Mouse (Mus musculus): Measurements from ENCODE around the gene Fat3.
A peak's percentile ranks its signal among the peaks of the same experiment; 100 is the strongest.

Fat3 gene

DNA sequence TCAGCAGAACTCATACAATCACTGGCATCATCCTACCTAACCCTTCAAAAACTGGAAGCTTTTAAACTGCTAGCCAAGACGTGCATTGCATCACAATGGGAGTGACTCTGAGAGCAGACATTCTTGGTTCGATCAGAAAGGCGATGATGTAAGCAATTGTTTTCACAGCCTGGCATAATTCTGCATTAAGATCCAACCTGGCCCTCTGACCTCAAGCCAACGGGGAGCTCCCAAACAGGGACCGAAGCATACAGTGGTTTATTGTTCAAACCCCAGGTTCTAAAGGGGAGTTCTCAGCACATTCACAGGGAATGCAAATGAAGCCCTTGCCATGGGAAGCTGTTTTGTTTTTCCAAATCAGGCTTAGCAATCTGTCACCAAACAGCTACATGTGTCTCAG is 63.3 kb downstream of the Fat3 start:
- peak; percentile 28; the same call in 1 of the 2 replicates for ATAC-seq (ENCODE audit: low TSS enrichment)

DNA sequence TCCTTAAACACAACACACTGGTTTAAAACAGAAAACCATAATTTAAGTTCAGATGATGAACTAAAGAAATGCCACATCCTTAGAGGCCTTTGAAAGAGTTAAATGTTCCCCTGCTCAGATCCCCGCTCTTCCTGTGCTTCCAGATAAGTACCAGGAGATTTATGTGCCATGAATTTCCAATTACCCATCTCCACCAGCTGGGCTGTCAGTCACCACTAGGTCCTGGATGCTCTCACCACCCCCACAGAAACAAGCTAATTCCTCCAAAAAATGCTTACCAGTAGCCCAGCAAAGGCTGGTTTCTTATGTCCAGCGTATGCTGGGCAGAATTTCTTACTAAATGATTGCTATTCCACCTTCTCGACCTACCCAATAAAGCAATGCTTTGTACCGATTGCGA is 72.5 kb downstream of the Fat3 start:
- no peak for ATAC-seq (ENCODE audit: low TSS enrichment)

DNA sequence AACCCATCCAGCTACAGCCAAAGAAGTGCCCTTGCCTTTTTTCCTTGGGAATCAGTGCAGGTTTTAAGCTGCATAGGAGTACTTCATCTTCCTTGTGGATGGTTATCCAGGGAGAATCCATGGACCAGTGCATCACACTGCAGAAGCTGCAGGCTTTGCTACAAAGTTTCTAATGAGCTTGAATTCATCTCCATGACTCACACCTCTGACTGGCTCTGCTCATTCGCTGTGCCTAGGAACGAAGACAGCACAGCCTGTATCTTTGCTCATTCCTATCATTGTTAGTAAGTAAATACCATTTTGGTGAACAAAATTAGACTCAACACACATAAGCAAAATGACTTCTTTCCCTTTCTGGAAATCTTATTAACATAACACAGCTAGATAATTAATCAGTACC is 78.4 kb downstream of the Fat3 start:
- ATAC-seq (ENCODE audit: low TSS enrichment): peak; percentile 87

DNA sequence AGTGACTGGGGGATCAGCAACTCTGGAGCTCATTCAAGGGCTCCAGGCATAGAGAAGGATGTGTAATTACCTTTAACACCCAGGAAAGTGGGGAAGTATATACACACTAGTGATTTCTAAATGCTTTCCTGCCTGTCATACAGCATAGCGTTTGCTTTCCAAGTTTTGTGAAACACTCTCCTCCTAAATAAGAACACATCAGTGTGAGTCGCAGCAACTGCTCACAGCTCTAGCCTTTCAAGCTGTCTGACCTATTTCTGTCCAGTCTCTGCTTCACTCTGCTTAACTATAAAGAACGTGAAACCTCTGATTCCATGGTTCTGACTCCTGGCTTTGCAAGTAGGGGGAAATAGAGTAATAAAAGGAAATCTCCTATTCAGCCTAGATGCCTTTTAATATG is 98.3 kb downstream of the Fat3 start:
- peak; percentile 88 for ATAC-seq (ENCODE audit: low TSS enrichment)

DNA sequence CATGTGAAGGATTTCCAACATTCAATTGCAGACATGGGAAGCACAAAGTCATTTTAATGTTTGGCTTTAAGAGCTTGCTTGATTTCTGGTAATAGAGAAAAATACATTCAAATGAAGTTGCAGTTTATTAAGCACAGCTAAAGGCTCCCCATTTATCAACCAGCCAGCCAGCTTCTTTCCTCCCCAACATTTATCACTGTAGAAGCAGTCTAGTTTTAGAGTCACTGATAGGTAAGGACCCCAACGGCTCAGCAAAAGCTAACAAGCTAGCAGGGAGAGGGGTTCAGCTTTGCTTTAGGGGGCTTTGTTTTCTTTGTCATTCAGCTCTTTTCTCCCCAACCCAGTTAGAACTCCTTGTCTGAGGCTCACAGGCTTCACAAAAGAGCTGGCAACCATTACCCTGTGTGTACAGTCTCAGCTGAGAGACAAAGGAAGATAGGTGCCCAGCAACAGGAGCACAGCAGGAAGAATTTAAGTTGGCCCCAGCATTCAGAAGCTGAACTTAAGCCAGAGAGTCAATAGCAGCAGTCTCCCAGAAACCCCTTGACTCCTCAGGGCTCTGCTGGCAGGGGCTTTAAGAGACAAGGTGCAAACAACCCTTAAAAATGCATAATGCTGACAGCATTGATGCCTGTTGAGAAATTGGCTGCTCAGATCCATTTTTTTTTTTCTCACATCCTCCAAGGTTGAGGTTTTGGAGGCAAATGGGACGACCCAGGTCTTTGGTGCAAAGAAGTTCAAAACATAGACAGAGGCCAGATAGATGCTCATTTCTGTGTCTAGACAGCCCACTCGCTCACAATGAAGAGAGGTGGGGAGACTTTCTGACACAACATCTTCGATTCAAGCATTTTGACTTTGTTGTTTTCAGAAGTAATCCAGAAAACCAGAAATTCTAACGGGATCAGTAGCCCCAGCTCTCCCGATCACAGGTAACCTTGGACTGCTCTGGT is 102.1 kb downstream of the Fat3 start:
- 0 out of 2 replicates have a peak, but pooled peaks have one; percentile 51 for ATAC-seq (ENCODE audit: low TSS enrichment)

DNA sequence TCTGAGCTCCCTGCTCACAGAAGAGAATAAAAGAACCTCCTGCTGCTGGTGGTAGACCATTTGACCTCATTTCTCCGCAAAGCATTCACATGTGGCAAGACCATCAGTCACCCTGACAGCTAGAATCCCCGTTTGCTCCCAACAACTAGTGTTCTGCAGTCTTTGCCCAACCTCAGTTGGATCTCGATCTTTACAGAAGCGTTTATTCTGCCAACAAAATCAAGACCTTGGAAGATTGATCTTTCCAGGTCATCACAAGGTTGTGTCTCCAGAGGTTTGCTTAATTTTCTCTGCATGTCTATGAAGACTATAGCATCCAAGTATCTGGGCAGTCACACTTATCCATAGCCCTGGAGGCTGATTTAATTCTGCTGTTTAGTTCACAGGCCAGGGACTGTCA is 111.9 kb downstream of the Fat3 start:
- no peak for ATAC-seq (ENCODE audit: low TSS enrichment)

DNA sequence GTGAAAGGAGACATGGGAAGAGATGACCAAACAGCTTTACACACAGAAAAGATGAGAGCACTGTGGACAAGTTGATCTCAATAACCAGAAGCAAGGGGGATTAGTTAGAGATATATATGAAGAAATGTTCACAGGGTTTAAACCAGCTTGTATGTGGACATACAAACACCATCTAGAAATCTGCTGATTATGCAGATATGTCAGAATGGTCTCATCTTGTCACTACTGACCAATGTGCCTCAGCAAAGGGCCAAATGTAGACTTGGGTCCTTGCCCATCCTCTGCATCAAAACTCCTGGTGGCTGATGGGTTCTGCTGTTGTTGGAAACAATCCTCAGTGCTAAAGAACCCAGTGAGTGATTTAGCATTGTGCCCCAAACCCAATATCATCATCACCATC is 113.6 kb downstream of the Fat3 start:
- ATAC-seq (ENCODE audit: low TSS enrichment): no peak

DNA sequence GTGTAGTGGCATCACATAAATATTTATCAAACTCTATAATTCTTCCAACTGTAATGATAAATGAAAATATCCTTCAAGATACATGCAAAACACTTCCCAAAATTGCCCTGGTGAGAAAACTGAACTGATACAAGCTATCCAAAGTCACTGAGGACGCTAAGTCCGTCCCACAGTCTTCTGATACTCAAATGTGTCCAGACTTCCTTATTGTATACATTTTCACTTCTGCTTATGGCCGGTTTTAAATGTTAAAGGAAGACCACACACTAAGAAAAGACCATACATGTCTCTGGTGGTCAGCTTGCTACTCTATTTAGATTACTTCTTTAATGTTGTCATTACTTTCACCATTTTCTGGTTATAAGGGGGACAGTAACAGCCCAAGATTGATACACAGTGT is 137.4 kb downstream of the Fat3 start:
- no peak for ATAC-seq (ENCODE audit: low TSS enrichment)

DNA sequence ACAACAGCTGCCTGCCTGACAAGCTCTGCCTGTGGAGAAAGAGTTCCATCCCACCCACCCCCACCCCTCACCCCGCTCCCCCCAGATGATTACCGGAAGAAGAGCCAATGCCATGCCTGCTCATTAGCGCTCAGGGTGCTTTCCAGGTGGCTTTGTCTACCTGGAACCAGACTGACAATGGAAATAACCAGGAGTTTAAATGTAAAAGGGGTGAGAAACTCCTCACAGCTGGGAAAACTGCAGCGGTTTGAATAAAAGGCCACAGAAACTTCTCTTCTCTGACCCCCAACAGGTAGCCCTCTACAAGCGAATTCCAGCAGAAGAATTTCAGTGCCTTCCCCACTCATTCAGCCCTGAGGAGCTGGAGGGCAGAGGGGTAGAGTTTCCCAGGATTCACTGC is 139.3 kb downstream of the Fat3 start:
- no peak for ATAC-seq (ENCODE audit: low TSS enrichment)

DNA sequence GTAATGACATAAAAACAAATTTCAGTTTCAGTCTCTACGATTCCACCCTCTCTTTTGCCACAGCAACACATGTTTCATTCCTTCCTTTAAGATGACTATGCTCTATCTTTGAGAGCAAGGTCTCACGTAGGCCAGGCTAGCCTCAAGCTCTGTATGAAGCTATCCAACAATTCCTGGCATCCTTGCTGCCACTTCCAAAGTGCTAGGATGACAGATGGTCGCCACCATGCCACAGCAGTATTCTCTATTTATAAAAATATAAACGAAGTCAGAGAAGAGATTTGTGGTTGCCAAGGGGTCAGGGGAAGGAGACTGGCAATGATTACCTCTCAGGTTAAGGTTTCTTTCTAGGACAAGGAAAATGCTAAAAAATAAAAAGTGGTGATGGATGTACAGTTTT is 144.4 kb downstream of the Fat3 start:
- peak; percentile 34; the same call in 1 of the 2 replicates for ATAC-seq (ENCODE audit: low TSS enrichment)

DNA sequence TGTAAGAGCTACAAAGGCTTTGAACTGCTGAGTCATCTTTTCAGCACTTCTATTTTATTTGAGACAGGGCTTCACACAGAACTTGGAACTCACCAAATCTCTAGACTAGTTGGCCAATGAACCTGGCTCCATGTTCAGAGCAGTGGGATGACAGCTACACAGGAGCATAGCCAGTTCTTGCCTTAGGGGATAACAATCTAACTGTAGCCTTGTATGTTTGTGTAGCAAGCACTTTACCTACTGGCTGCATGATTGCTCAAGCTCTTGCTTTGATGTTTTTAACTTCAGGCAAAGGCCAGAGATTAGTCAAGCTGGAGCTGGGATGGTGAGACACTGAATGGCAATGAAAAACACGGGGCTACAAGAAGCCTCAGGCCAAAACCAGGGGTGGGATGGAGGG is 146.2 kb downstream of the Fat3 start:
- no peak for ATAC-seq (ENCODE audit: low TSS enrichment)

DNA sequence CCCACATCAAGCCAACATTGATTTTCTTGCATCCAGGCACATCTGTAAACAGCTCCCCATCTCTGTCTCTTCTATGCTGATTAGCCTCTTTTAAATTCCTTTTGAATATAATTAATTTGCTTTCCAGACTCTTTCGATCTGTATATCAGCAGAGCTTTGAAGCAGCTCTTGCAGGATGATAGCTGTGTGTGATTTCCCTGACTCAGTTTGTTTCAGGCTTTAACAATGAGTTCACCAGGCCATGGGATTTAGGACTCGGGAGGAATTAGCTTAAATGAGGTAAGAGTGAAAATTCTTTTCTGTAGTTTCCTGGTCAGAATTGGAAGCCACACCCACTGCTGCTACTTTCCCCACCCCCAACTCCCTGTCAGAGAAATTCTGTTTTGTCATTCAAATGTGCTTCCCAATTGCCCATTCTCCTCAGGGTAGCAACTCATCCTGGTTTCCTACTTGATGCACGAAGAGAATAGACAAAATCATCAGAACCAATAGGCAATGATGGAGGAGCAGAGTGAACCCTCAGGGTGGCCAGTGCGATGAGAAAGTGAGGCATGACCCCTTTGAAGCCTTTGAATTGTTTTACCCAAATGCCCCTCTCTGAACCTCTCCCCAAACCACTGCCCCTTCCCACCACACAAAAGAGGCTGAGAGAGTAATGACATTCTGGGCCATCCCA is 147.9 kb downstream of the Fat3 start:
- 0 out of 2 replicates have a peak, but pooled peaks have one; percentile 4 for ATAC-seq (ENCODE audit: low TSS enrichment)

DNA sequence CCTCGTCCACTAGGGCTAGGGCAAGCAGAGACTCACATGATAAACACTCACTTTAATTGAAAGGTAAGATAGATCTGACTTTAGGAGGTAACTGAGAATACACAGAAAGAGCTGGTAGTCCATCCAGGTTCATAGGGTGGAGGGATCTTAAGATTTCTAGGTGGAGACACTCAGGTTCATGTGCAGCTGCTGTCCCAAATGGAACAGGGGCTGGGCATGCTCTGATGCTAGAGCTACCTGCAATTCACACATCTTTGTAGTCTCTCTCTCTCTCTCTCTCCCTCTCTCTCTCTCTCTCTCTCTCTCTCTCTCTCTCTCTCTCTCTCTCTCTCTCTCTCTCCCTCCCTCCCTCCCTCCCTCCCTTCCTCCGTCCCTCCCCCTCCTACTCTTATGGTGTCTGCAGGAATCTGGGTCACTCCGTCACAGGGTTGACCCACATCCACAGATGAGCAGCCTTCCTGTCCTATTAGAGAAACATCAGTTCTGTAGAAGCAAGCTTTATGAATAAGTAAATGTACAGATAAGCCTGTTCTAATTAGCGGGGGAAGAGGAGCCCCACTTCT is 148.5 kb downstream of the Fat3 start:
- ATAC-seq (ENCODE audit: low TSS enrichment): peak; percentile 62; the same call in 1 of the 2 replicates

DNA sequence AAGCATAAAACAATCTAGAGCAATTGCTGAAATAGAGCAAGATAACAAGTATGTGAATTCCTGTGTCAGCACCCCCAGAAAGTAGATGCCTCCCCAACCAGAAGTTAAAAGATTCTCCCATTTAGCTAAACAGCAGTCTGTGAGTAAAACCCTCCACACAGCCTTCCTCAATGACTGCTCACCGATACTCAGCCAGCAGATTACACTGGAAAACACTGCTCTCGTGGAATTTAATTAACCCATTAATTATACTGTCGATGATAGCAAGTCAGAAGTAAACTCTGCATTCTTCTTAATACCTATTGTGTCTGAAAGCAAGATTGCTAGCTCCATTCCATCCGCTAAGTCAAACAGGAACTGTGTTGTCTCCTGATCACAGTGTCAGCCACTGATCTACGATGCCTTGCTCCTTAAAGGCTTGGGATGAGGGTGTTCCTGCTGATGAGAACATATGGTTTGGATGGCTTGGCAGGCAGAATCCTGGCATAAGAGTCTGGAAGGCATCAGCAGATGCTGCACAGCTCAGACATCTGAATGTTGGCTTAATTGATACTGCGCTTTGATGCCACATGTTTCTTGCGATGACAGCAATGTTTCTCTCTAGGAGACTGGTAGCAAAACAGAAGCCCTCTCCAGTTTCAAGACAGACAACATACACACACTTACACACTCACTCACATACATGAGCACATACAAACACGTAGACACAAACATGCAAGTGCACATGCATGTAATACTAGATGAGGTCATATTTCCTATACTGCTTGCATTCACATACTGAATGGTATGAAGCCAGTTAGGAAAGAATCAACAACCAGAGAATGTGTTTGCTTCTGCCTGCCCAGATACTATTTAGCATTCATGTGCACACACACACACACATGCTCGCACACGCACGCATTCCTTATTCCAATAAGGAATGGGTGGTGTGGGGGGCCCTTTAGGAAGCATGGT is 155.9 kb downstream of the Fat3 start:
- ATAC-seq (ENCODE audit: low TSS enrichment): peak; percentile 91

DNA sequence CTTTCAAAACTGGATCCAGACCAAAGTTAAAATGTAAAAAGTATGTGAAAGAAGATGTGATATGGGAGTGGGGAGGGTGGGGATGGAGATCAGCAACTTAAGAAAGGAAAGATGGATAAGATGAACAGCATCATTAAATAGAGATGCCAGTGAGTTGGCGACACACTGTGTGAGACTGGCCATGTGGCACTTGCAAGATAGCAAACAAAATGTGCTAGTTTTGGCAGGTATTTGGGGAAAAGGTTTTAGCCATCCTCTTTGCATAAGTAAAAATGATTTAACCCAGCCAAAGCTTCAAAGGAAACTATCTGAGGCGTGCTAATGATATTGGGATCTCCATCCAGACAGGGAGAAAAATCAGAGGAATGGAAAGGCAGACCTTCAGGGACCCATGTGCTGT is 157.9 kb downstream of the Fat3 start:
- no peak for ATAC-seq (ENCODE audit: low TSS enrichment)

DNA sequence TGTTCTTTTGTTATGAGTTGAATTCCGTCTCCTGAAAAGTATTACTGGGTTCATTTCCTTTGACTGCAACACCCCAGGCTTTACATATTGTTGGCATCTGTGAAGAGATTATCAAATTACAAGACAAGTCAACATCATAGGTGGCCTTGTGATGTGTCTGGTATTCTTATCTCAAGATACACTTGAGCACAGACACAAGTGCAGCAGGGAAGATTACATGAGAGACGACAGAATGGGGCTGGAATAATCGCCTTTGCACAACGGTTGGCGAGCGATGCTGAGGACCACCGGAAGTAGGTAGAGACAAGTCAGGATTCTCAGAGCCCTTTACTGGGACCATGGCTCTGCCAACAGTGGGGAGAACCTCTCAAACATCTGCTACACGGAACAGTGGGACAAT is 158.5 kb downstream of the Fat3 start:
- ATAC-seq (ENCODE audit: low TSS enrichment): no peak

DNA sequence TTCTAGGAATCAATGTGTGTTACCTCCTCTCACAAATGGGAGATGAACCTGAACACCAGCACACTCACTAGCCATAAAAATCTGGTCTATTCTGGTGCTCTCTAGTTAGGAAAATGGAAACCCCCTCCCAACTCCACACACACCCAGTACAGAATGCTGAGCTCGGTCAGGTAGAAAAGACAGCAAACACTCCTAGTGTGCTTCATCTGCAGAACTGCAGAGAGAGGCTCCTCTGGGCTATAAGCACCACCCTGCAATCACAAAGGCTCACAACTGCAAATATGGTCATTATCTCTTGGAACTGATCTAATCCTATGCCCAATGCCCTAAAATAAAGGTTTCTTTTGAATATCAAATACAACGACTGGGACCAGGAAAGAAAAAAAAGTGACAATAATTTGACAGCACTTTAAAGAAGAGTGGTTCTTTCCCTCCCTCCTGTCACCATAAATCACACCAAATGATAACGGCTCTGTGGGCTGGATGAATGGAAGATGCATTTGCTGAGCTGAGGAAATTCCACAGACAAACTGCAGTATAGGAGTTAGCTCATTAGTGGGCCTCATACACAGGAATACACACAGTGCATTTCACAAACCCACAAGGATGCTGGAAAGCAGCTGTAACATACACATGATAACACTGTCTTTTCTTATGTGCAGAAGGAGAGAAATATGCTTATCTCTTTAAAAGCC is 170.6 kb downstream of the Fat3 start:
- no peak for ATAC-seq (ENCODE audit: low TSS enrichment)

DNA sequence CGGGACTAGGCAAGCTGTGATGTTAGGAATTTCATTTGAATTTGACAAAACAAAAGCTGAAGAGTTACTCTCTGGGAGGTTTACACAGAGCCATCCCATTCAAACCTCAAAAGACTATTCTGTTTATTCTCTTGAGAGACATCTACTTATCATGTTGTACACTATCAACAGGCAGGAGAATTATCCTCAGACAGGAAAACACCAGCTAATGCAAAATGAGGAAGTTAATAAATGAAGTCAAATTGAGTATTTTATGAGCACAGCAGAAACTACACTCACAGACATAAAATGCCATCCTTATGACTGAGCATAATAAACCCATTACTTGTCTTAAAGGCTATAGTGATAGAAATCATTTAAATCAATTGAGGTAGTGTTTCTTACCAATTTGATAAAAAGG is 182.1 kb downstream of the Fat3 start:
- ATAC-seq (ENCODE audit: low TSS enrichment): no peak

DNA sequence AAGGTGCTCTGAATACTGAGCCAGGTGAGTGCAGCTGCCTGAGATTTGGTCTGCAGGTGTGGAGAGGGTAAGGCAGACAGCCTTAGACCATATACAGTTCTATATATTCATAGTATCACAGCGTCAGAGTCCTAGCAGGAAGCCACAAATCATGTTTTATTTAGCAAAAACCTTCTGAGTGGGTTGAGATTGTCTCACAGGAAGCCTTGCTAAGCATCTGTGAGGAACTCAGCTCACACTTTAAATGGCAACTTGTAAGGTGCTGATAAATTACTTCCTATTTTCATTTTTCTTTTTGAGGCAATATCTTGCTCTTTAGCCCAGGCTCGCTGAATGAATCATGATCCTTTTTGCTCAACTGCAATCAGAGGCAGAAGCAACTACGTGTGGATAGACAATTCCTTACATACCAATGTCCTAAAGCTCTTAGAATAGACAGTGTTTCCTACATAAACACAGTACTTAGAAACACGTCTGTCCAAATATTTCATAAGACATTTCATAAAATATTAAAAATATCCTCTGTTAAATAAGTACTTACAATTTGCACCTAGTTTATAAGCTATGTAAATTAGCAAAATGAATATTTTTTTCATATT is 188.4 kb downstream of the Fat3 start:
- peak; percentile 82 for ATAC-seq (ENCODE audit: low TSS enrichment)

All from frontal cortex, adult (tissue).